Mouse (Mus musculus) right cerebral cortex, adult 2 months (tissue): ENCODE data around the gene Aga.
"Not testable (repeated sequence)": the region's sequence is repeated elsewhere in the genome, so short reads cannot be mapped to it uniquely, and the experiment has no call there.

Experiments used
- DNase-seq, 2 experiments: peaks; one replicate each; pipeline ENCODE4 v3.0.0; 2021 to 2022; ENCODE audit warnings: low spot score in 2 of 2

Gene Aga

DNA sequence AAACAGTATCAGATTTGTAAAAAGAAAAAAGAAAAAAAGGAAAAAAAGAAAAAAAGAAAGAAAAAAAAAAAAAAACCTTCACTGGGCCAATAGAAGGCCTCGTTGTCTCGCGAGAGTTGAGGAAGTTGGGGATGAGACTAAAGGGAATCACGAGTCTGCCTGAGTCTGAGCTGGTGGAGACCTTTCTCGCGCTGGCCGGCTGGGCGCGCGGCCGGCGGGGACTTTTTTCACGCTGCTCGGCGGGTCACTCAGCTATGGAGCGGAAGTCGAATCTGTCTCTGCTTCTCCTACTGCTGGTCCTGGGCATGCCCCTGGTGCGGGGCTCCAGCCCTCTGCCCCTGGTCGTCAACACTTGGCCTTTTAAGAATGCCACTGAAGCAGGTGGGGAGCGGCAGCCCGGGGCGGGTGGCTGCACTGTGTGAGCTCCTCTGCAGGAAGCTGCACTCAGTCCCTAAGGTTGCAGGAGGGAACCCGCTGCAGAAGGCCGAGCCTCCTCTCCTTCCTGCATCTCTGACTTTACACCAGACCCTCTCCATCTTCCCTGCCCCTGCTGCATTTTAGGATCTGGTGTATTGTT is at the start of gene Aga:
Aga (plus strand) TSS at position 177 of the 577 bp plus-strand sequence.
- DNase-seq = peak; percentile 82 to 86

- no peak for DNase-seq
Observed at GRCm38 (mm10) chr8:53489063-53489462, 22.5 kb upstream of the Aga start.

DNA sequence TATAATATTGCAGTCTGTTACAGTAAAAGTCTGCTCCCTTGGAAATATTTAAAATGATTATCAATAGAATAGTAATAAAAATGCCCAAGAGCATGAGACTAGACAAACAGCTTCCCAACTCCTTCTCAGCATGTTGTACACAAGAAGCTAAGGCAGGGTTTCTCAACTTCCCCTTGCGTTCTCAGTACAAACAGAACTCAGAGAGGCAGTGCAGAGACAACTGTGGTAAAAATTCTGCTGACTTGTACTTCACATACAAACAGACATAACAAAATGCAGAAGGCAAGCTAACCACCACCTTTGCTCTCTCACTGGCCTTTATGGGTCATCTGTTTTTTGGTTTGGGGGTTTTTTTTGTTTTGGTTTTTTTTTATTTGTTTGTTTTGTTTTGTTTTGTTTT is 15.3 kb upstream of the Aga start:
- DNase-seq = no peak

GRCm38 (mm10) chr8:53496885-53497326 is 14.6 kb upstream of the Aga start:
- DNase-seq = no peak

DNA sequence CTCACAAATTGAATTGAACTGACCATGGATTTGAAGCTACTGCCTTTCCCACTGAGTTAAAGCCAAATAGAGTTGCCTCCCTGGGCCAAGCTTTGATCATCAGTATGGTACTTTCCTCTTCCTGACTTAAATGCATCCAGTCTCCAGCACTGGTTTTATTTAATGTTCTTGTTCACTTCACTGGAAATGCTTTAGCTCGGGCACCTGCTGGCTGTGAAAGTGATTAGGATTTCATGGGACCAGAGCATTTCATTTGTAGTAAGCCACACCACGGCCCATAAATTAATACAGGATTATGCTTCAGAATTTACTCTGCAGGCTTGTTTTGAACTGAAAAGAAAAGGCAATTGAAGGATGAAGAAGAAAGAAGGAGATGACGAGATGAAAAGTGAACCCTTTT is 26.5 kb downstream of the Aga start:
- DNase-seq = not testable (repeated sequence)

- no peak for DNase-seq
Observed at GRCm38 (mm10) chr8:53539585-53539984, 28.1 kb downstream of the Aga start.

DNA sequence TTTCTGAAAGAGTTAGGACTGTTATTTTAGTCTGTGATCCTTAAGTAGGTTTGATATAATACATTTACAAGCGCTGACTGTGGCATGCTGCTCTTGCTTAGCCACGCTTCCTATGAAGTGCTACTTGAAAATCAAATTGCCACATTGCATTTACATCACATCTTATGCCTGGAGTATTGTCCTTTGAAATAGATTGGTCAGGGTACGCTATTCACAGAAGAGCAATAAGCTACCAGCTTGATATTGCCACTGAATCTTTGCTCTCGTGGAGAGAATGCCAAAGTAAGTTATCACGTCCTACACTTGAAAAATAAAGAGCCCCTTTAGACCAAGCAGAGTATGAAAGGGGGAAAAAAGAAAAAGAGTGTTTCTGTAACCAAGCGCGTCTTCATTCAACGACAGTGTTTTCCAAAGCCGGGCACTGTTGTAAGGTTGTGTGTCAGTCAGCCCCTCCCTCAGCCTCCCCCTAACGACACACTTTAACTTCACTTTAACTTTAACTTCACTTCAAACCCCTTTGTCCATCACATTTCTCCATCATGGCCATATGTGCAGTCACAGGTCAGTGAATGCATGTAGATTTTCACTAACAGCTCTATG is 51.0 kb downstream of the Aga start:
- DNase-seq = no peak

- no peak for DNase-seq
Observed at GRCm38 (mm10) chr8:53566223-53566622, 54.7 kb downstream of the Aga start.
